ENCODE assay signal across 11 mouse cellular contexts in genomic region chr10:37683101-37683500, GRCm38 (mm10).
DNase-seq lines count a peak whose midpoint lies in the region; ATAC-seq lines count a peak whose summit lies in the region.
"Had no signal": no experiment of that assay in that cellular context is flagged by ENCODE, and none has a peak within 500 bp of the region (broad histone marks: within the 10 kb centered on the region; RNA-seq: fewer than 3 reads in every experiment).

No protein-coding gene starts in this region.

- no peak overlapping the region for H3K4me2 ChIP-seq in hindbrain, embryonic 11.5 days (replicated peaks; ENCODE audit: low read depth, low read length)
- no peak overlapping the region for H3K4me2 ChIP-seq in hindbrain, embryonic 12.5 days (replicated peaks)
- H3K4me2 ChIP-seq in hindbrain, embryonic 16.5 days (ENCODE audit: low read length): no peak overlapping the region
- H3K4me2 ChIP-seq: embryonic facial prominence, embryonic 12.5 days had no signal

- ATAC-seq in hindbrain, embryonic 11.5 days (ENCODE audit: low FRiP score): no peak
- ATAC-seq in hindbrain, embryonic 12.5 days (ENCODE audit: low FRiP score): no peak
- peak; percentile 73 for ATAC-seq in hindbrain, embryonic 16.5 days
- no peak for ATAC-seq in megakaryocyte-erythroid progenitor cell, adult 5-6 weeks (replicated peaks; ENCODE audit: low FRiP score, low TSS enrichment, poor library complexity, severe bottlenecking)
- ATAC-seq: lung, postnatal 0 days had no signal

- H3K4me1 ChIP-seq in hindbrain, embryonic 11.5 days (replicated peaks; ENCODE audit: control insufficient read depth, insufficient read depth, low read length): no peaks in the 10 kb centered on the region
- no peaks in the 10 kb centered on the region for H3K4me1 ChIP-seq in hindbrain, embryonic 12.5 days
- H3K4me1 ChIP-seq in hindbrain, embryonic 16.5 days (ENCODE audit: control insufficient read depth, insufficient read depth, low read depth, low read length): no peaks in the 10 kb centered on the region
- H3K4me1 ChIP-seq: embryonic facial prominence, embryonic 12.5 days had no signal

- no peak overlapping the region for H3K9ac ChIP-seq in hindbrain, embryonic 11.5 days (ENCODE audit: low read depth, low read length)
- H3K9ac ChIP-seq in hindbrain, embryonic 12.5 days: no peak overlapping the region
- no peak overlapping the region for H3K9ac ChIP-seq in hindbrain, embryonic 16.5 days (ENCODE audit: low read depth, low read length)
- H3K9ac ChIP-seq: embryonic facial prominence, embryonic 12.5 days had no signal

- H3K4me3 ChIP-seq in hindbrain, embryonic 11.5 days (ENCODE audit: low read depth, low read length): no peak overlapping the region
- no peak overlapping the region for H3K4me3 ChIP-seq in hindbrain, embryonic 12.5 days
- H3K4me3 ChIP-seq in hindbrain, embryonic 16.5 days (ENCODE audit: low read length): no peak overlapping the region
- H3K4me3 ChIP-seq: embryonic facial prominence, embryonic 12.5 days had no signal

- no peaks in the 10 kb centered on the region for H3K9me3 ChIP-seq in hindbrain, embryonic 11.5 days (ENCODE audit: control insufficient read depth, low read length)
- no peaks in the 10 kb centered on the region for H3K9me3 ChIP-seq in hindbrain, embryonic 12.5 days (replicated peaks)
- no peaks in the 10 kb centered on the region for H3K9me3 ChIP-seq in hindbrain, embryonic 16.5 days (ENCODE audit: control insufficient read depth, low read length)
- H3K9me3 ChIP-seq: embryonic facial prominence, embryonic 12.5 days; G1E had no signal

- no peak overlapping the region for H3K27ac ChIP-seq in hindbrain, embryonic 11.5 days (ENCODE audit: low read depth, low read length)
- H3K27ac ChIP-seq in hindbrain, embryonic 12.5 days: no peak overlapping the region
- H3K27ac ChIP-seq in hindbrain, embryonic 16.5 days (ENCODE audit: low read depth, low read length): no peak overlapping the region
- H3K27ac ChIP-seq: embryonic facial prominence, embryonic 12.5 days had no signal

- DNase-seq in hindbrain, embryonic 11.5 days (ENCODE audit: low spot score): peak; percentile 8
- peak; percentile 40 for DNase-seq in adipocyte (ENCODE audit: low spot score)
- peak; percentile 39 for DNase-seq in embryo, embryonic 10 days (ENCODE audit: low spot score)
- no peak for DNase-seq in spleen, postnatal 14 days (ENCODE audit: low spot score in 2 of 2)
- DNase-seq: adrenal gland, postnatal 14 days had no signal

- no peaks in the 10 kb centered on the region for H3K27me3 ChIP-seq in hindbrain, embryonic 11.5 days (ENCODE audit: control insufficient read depth, insufficient read depth, low read length)
- no peaks in the 10 kb centered on the region for H3K27me3 ChIP-seq in hindbrain, embryonic 12.5 days
- no peaks in the 10 kb centered on the region for H3K27me3 ChIP-seq in hindbrain, embryonic 16.5 days (replicated peaks; ENCODE audit: control insufficient read depth, insufficient read depth, low read length)
- H3K27me3 ChIP-seq: embryonic facial prominence, embryonic 12.5 days had no signal

- no peaks in the 10 kb centered on the region for H3K36me3 ChIP-seq in hindbrain, embryonic 11.5 days (ENCODE audit: control insufficient read depth, insufficient read depth, low read length)
- no peaks in the 10 kb centered on the region for H3K36me3 ChIP-seq in hindbrain, embryonic 12.5 days
- no peaks in the 10 kb centered on the region for H3K36me3 ChIP-seq in hindbrain, embryonic 16.5 days (ENCODE audit: control insufficient read depth, insufficient read depth, low read length)
- H3K36me3 ChIP-seq: embryonic facial prominence, embryonic 12.5 days; G1E had no signal

Comparison
In these comparisons a context has a peak if more than half of its experiments do, and no peak if none do; other contexts are left out.
1. DNase-seq: peak in hindbrain, embryonic 11.5 days (single experiment), adipocyte (single experiment) and embryo, embryonic 10 days (single experiment); none in spleen, postnatal 14 days (0 of 2).